Mouse (Mus musculus): ENCODE data around the gene Cdh1. TPM values are rescaled to one million over a fixed set of nuclear protein-coding genes. Genes with fewer than 3 reads are reported as not detected.
"Not testable (repeated sequence)": the region's sequence is repeated elsewhere in the genome, so short reads cannot be mapped to it uniquely, and the experiment has no call there.

The Cdh1 gene
- polyA plus RNA-seq, 1 experiment from 2014 or later = 108 TPM

- H3K27me3 ChIP-seq (ENCODE audit: insufficient read depth, low read length); H3K9me3 ChIP-seq (ENCODE audit: low read length); H3K27ac ChIP-seq (ENCODE audit: low read length); H3K4me3 ChIP-seq (ENCODE audit: low read length); H3K4me2 ChIP-seq (replicated peaks; ENCODE audit: low read depth, low read length); H3K36me3 ChIP-seq (ENCODE audit: insufficient read depth, low read length); H3K9ac ChIP-seq (replicated peaks; ENCODE audit: low read length); ATAC-seq (ENCODE audit: low FRiP score, low TSS enrichment): not testable (repeated sequence)
- 44% methylated on average over 1 of the region's 1 CpGs for WGBS
- H3K4me1 ChIP-seq (ENCODE audit: insufficient read depth, low read length) = peaks cover 16% of the 10 kb centered on the region
Observed at GRCm38 (mm10) chr8:106572175-106572574, 31.0 kb upstream of the Cdh1 start.

GRCm38 (mm10) chr8:106573168-106573567 is 30.0 kb upstream of the Cdh1 start, which contains the start of gene Gm10073:
TSS of gene Gm10073 (minus strand) at chr8:106573461.
- H3K9ac ChIP-seq (replicated peaks; ENCODE audit: low read length); ATAC-seq (ENCODE audit: low FRiP score, low TSS enrichment); H3K27ac ChIP-seq (ENCODE audit: low read length); H3K4me2 ChIP-seq (replicated peaks; ENCODE audit: low read depth, low read length); H3K36me3 ChIP-seq (ENCODE audit: insufficient read depth, low read length); H3K9me3 ChIP-seq (ENCODE audit: low read length); H3K4me3 ChIP-seq (ENCODE audit: low read length); H3K27me3 ChIP-seq (ENCODE audit: insufficient read depth, low read length): not testable (repeated sequence)
- H3K4me1 ChIP-seq (ENCODE audit: insufficient read depth, low read length) = peaks cover 20% of the 10 kb centered on the region
- 30% methylated on average over 20 of the region's 20 CpGs for WGBS

- Histone ChIP-seq H3K9ac (replicated peaks; ENCODE audit: low read length) (no peak overlapping the region), H3K36me3 (ENCODE audit: insufficient read depth, low read length) (no peaks in the 10 kb centered on the region), H3K27me3 (ENCODE audit: insufficient read depth, low read length) (no peaks in the 10 kb centered on the region), H3K4me2 (replicated peaks; ENCODE audit: low read depth, low read length) (no peak overlapping the region), H3K4me3 (ENCODE audit: low read length) (no peak overlapping the region), H3K27ac (ENCODE audit: low read length) (no peak overlapping the region), H3K4me1 (ENCODE audit: insufficient read depth, low read length) (peaks cover 20% of the 10 kb centered on the region), H3K9me3 (ENCODE audit: low read length) (no peaks in the 10 kb centered on the region)
- WGBS = 89% methylated on average over 4 of the region's 4 CpGs
- no peak for ATAC-seq (ENCODE audit: low FRiP score, low TSS enrichment)
Observed at GRCm38 (mm10) chr8:106574283-106574682, 28.9 kb upstream of the Cdh1 start.

- Histone ChIP-seq H3K4me3 (ENCODE audit: low read length) (no peak overlapping the region), H3K9me3 (ENCODE audit: low read length) (no peaks in the 10 kb centered on the region), H3K9ac (replicated peaks; ENCODE audit: low read length) (no peak overlapping the region), H3K36me3 (ENCODE audit: insufficient read depth, low read length) (no peaks in the 10 kb centered on the region), H3K4me2 (replicated peaks; ENCODE audit: low read depth, low read length) (no peak overlapping the region), H3K27me3 (ENCODE audit: insufficient read depth, low read length) (no peaks in the 10 kb centered on the region), H3K27ac (ENCODE audit: low read length) (no peak overlapping the region; the same call in 1 of the 2 replicates), H3K4me1 (ENCODE audit: insufficient read depth, low read length) (peaks cover 14% of the 10 kb centered on the region)
- WGBS = 20% methylated on average over 6 of the region's 6 CpGs
- ATAC-seq (ENCODE audit: low FRiP score, low TSS enrichment) = peak; percentile 68; the same call in 1 of the 2 replicates
Observed at GRCm38 (mm10) chr8:106576849-106577555, 26.1 kb upstream of the Cdh1 start.

- no peak overlapping the region for H3K27ac ChIP-seq (ENCODE audit: low read length)
- no peak overlapping the region for H3K4me3 ChIP-seq (ENCODE audit: low read length)
- H3K4me1 ChIP-seq (ENCODE audit: insufficient read depth, low read length) = peaks cover 10% of the 10 kb centered on the region
- 49% methylated on average over 2 of the region's 2 CpGs for WGBS
- H3K9me3 ChIP-seq (ENCODE audit: low read length) = 0 out of 2 replicates have a peak, but pooled peaks cover 3% of the 10 kb centered on the region
- no peaks in the 10 kb centered on the region for H3K27me3 ChIP-seq (ENCODE audit: insufficient read depth, low read length)
- H3K9ac ChIP-seq (replicated peaks; ENCODE audit: low read length) = no peak overlapping the region
- no peaks in the 10 kb centered on the region for H3K36me3 ChIP-seq (ENCODE audit: insufficient read depth, low read length)
- H3K4me2 ChIP-seq (replicated peaks; ENCODE audit: low read depth, low read length) = no peak overlapping the region
- ATAC-seq (ENCODE audit: low FRiP score, low TSS enrichment) = no peak
Observed at GRCm38 (mm10) chr8:106579510-106579909, 23.6 kb upstream of the Cdh1 start.

GRCm38 (mm10) chr8:106581344-106582088 is 21.6 kb upstream of the Cdh1 start:
- H3K27me3 ChIP-seq (ENCODE audit: insufficient read depth, low read length) = no peaks in the 10 kb centered on the region
- peaks cover 10% of the 10 kb centered on the region for H3K4me1 ChIP-seq (ENCODE audit: insufficient read depth, low read length)
- 0 out of 2 replicates have a peak, but pooled peaks cover 3% of the 10 kb centered on the region for H3K9me3 ChIP-seq (ENCODE audit: low read length)
- WGBS = 59% methylated on average over 6 of the region's 6 CpGs
- no peaks in the 10 kb centered on the region for H3K36me3 ChIP-seq (ENCODE audit: insufficient read depth, low read length)
- no peak overlapping the region for H3K4me2 ChIP-seq (replicated peaks; ENCODE audit: low read depth, low read length)
- no peak for ATAC-seq (ENCODE audit: low FRiP score, low TSS enrichment)
- H3K9ac ChIP-seq (replicated peaks; ENCODE audit: low read length) = no peak overlapping the region
- H3K27ac ChIP-seq (ENCODE audit: low read length) = no peak overlapping the region
- no peak overlapping the region for H3K4me3 ChIP-seq (ENCODE audit: low read length)

GRCm38 (mm10) chr8:106584942-106585670 is 18.0 kb upstream of the Cdh1 start:
- Histone ChIP-seq H3K36me3 (ENCODE audit: insufficient read depth, low read length) (no peaks in the 10 kb centered on the region), H3K9ac (replicated peaks; ENCODE audit: low read length) (no peak overlapping the region), H3K4me3 (ENCODE audit: low read length) (no peak overlapping the region), H3K27me3 (ENCODE audit: insufficient read depth, low read length) (no peaks in the 10 kb centered on the region), H3K27ac (ENCODE audit: low read length) (peak overlapping the region; percentile 57), H3K4me2 (replicated peaks; ENCODE audit: low read depth, low read length) (no peak overlapping the region), H3K4me1 (ENCODE audit: insufficient read depth, low read length) (peaks cover 5% of the 10 kb centered on the region; the same call in 1 of the 2 replicates), H3K9me3 (ENCODE audit: low read length) (0 out of 2 replicates have a peak, but pooled peaks cover 3% of the 10 kb centered on the region)
- WGBS = 60% methylated on average over 11 of the region's 11 CpGs
- ATAC-seq (ENCODE audit: low FRiP score, low TSS enrichment) = peak; percentile 60; the same call in 1 of the 2 replicates

- Histone ChIP-seq H3K4me2 (replicated peaks; ENCODE audit: low read depth, low read length) (no peak overlapping the region), H3K9ac (replicated peaks; ENCODE audit: low read length) (no peak overlapping the region), H3K27me3 (ENCODE audit: insufficient read depth, low read length) (no peaks in the 10 kb centered on the region), H3K9me3 (ENCODE audit: low read length) (0 out of 2 replicates have a peak, but pooled peaks cover 3% of the 10 kb centered on the region), H3K27ac (ENCODE audit: low read length) (no peak overlapping the region), H3K4me3 (ENCODE audit: low read length) (no peak overlapping the region), H3K4me1 (ENCODE audit: insufficient read depth, low read length) (peaks cover 5% of the 10 kb centered on the region; the same call in 1 of the 2 replicates), H3K36me3 (ENCODE audit: insufficient read depth, low read length) (no peaks in the 10 kb centered on the region)
- no peak for ATAC-seq (ENCODE audit: low FRiP score, low TSS enrichment)
- 84% methylated on average over 3 of the region's 3 CpGs for WGBS
Observed at GRCm38 (mm10) chr8:106585671-106586037, 17.5 kb upstream of the Cdh1 start.

- H3K27ac ChIP-seq (ENCODE audit: low read length) = no peak overlapping the region
- no peaks in the 10 kb centered on the region for H3K36me3 ChIP-seq (ENCODE audit: insufficient read depth, low read length)
- 0 out of 2 replicates have a peak, but pooled peaks cover 3% of the 10 kb centered on the region for H3K9me3 ChIP-seq (ENCODE audit: low read length)
- 90% methylated on average over 8 of the region's 8 CpGs for WGBS
- H3K4me2 ChIP-seq (replicated peaks; ENCODE audit: low read depth, low read length) = no peak overlapping the region
- ATAC-seq (ENCODE audit: low FRiP score, low TSS enrichment) = no peak
- H3K4me3 ChIP-seq (ENCODE audit: low read length) = no peak overlapping the region
- peaks cover 5% of the 10 kb centered on the region; the same call in 1 of the 2 replicates for H3K4me1 ChIP-seq (ENCODE audit: insufficient read depth, low read length)
- no peaks in the 10 kb centered on the region for H3K27me3 ChIP-seq (ENCODE audit: insufficient read depth, low read length)
- no peak overlapping the region for H3K9ac ChIP-seq (replicated peaks; ENCODE audit: low read length)
Observed at GRCm38 (mm10) chr8:106586896-106587295, 16.3 kb upstream of the Cdh1 start.

All from kidney, embryonic 16.5 days (tissue).